Mouse (Mus musculus): ENCODE measurements around the gene Ppp2r5a.

GRCm38 (mm10) chr1:191352786-191353488 lies 50.1 kb downstream of the Ppp2r5a start:
- peak; percentile 5; the same call in 1 of the 2 replicates for TF ChIP-seq CTCF (IDR thresholded peaks at IDR 0.05; ENCODE audit: borderline replicate concordance, insufficient read depth, low read length)
- no peak for TF ChIP-seq POLR2A (IDR thresholded peaks at IDR 0.05; ENCODE audit: low read depth, low read length)
